Mouse (Mus musculus) hematopoietic stem cell, adult 5-6 weeks (primary cell): ENCODE measurements around the gene Nwd1. TPM values are rescaled to one million over a fixed set of nuclear protein-coding genes. Genes with fewer than 3 reads are reported as not detected.
A peak's percentile ranks its signal among the peaks of the same experiment; 100 is the strongest.

Source experiments
- ATAC-seq, 2 experiments: fragments of 125-278 bp in 1 of 2; replicated peaks in 1 of 2; 2 replicates each; pipeline ENCODE4 v1.8.0; 2016 to 2017; ENCODE audit warnings: inconsistent platforms in 2 of 2, mild to moderate bottlenecking in 2 of 2, moderate number of reproducible peaks in 2 of 2, low read depth in 1 of 2, moderate TSS enrichment in 1 of 2; ENCODE audit not compliant: low FRiP score in 2 of 2, poor library complexity in 2 of 2, severe bottlenecking in 2 of 2, insufficient read depth in 1 of 2, low TSS enrichment in 1 of 2
- total RNA-seq: library from RNA; stranded (forward); fragments of 172-1452, 232-1000 nt; gene quantifications from 2 replicates; pipeline ENCODE4 v1.2.3, GENCODE M21; 2017

The Nwd1 gene
- total RNA-seq, 1 experiment from 2014 or later, result 24.4 TPM

- no peak for ATAC-seq
Measured at GRCm38 (mm10) chr8:72753781-72754180, 107.3 kb downstream of the Nwd1 start.

- no peak for ATAC-seq
Measured at GRCm38 (mm10) chr8:72756031-72756430, 109.5 kb downstream of the Nwd1 start.

- ATAC-seq, result no peak
Measured at GRCm38 (mm10) chr8:72756771-72757390, 110.4 kb downstream of the Nwd1 start.

GRCm38 (mm10) chr8:72757426-72758195, 111.1 kb downstream of the Nwd1 start:
- no peak for ATAC-seq

GRCm38 (mm10) chr8:72758310-72758709, 111.8 kb downstream of the Nwd1 start:
- no peak for ATAC-seq

- ATAC-seq, result no peak
Measured at GRCm38 (mm10) chr8:72760216-72760615, 113.7 kb downstream of the Nwd1 start.

GRCm38 (mm10) chr8:72761322-72762051, 115.0 kb downstream of the Nwd1 start, which contains the start of gene F2rl3:
TSS of gene F2rl3 (plus strand) at chr8:72761880.
- ATAC-seq, result peak; percentile 76 to 82

GRCm38 (mm10) chr8:72762306-72762705, 115.8 kb downstream of the Nwd1 start:
- ATAC-seq, result peak; percentile 41 to 43

GRCm38 (mm10) chr8:72765696-72766095, 119.2 kb downstream of the Nwd1 start:
- no peak for ATAC-seq

- no peak for ATAC-seq
Measured at GRCm38 (mm10) chr8:72766777-72767176, 120.3 kb downstream of the Nwd1 start.

Other genes starting within 250 kb of the Nwd1 start
- 50.0 and 54.2 TPM in 2 replicates for gene Eps15l1, start 225.3 kb upstream of the Nwd1 start, total RNA-seq
- gene Calr3, start 202.8 kb upstream of the Nwd1 start, total RNA-seq, result 4.0 and 4.6 TPM in 2 replicates
- 6.4 and 9.3 TPM in 2 replicates for gene 1700030K09Rik, start 202.8 kb upstream of the Nwd1 start, total RNA-seq
- gene Cherp, start 171.5 kb upstream of the Nwd1 start, total RNA-seq, result 9.2 and 11.8 TPM in 2 replicates
- gene Slc35e1, start 154.1 kb upstream of the Nwd1 start, total RNA-seq, result 25.3 and 30.0 TPM in 2 replicates
- gene Med26, start 98.4 kb upstream of the Nwd1 start, total RNA-seq, result 9.4 and 10.5 TPM in 2 replicates
- gene Smim7, start 75.6 kb upstream of the Nwd1 start, total RNA-seq, result 57.9 and 91.8 TPM in 2 replicates
- 4.1 and 4.2 TPM in 2 replicates for gene Tmem38a, start 74.7 kb upstream of the Nwd1 start, total RNA-seq
- 110 and 127 TPM in 2 replicates for gene Sin3b, start 76.6 kb downstream of the Nwd1 start, total RNA-seq
- 27.1 and 37.1 TPM in 2 replicates for gene F2rl3, start 115.2 kb downstream of the Nwd1 start, total RNA-seq